Mouse (Mus musculus) central nervous system, embryonic 18 days (tissue): ENCODE results near the gene Rmdn3. TPM values are rescaled to one million over a fixed set of nuclear protein-coding genes. Genes with fewer than 3 reads are reported as not detected.

Experiments
- polyA plus RNA-seq: library from polyadenylated mRNA; depleted of rRNA; stranded (reverse); fragments of >200 nt; gene quantifications from 2 replicates; pipeline ENCODE4 v1.2.3, GENCODE M21; 2012; rRNA removed

Rmdn3 gene
- polyA plus RNA-seq: 42.3 and 43.7 TPM in 2 replicates

DNA sequence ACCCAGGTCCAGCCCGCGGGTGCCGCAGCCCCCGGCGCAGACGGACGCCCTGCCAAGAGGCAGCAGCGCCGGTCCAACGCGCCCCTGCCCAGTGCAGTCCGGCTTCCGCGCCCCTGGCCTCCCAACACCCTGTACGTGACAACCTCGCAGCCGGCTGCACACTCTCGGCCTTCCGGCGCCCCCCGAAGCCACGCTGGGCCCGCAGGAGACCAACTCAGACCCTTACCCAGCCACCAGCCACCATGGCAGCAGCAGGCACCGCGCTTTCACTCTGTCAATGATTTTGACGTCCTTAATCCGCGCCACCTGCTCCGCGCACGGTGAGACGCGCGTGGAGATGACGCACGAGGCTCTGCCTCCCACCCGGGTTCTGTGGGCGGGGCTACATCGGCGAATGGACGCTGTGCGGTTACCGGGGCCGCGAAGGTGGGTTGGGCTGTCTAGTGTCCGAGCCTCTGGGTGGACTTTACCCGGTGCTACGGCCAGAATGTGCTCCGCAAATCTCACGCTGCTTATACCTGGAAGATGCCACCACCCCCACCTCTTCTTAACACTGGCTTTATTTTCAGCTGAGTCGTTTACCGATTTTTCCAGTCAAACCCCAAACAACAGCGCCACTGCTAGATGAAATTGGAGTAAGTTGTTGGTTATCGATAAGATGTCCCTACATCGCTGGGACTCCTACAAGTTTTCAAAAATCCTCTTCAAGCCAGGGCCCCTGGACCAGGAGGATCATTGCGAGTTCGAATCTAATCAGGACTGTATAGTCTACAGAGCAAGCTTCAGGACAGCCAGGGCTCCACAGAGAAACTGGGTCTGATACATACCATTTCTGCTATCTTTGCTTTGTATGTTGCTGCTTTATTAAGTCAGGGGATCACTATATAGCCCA is at the start of gene Rmdn3:
TSS of gene Rmdn3 (minus strand) at position 354 of the 892 bp plus-strand sequence.

GRCm38 (mm10) chr2:119173991-119174651 is 17.3 kb upstream of the Rmdn3 start, which contains the start of gene Gm14137:
Gene Gm14137, plus strand, starts transcription at chr2:119174509.

GRCm38 (mm10) chr2:119166901-119167865 is 10.3 kb upstream of the Rmdn3 start, which contains the start of gene Gchfr:
Gene Gchfr, plus strand, starts transcription at chr2:119167773.

GRCm38 (mm10) chr2:119112438-119113112 is 44.3 kb downstream of the Rmdn3 start, which contains the start of gene Rad51:
Gene Rad51, plus strand, starts transcription at chr2:119112793.

Other genes starting within 250 kb of the Rmdn3 start
- gene Chst14, start 230.5 kb downstream of the Rmdn3 start, polyA plus RNA-seq: 4.8 and 5.2 TPM in 2 replicates
- 33.3 and 33.8 TPM in 2 replicates for gene Ccdc32, start 127.6 kb downstream of the Rmdn3 start, polyA plus RNA-seq
- 5.4 and 6.2 TPM in 2 replicates for gene Rpusd2, start 122.2 kb downstream of the Rmdn3 start, polyA plus RNA-seq
- gene Knl1, start 109.9 kb downstream of the Rmdn3 start, polyA plus RNA-seq: 1.1 and 1.3 TPM in 2 replicates
- 6.3 and 6.6 TPM in 2 replicates for gene Rad51, start 44.2 kb downstream of the Rmdn3 start, polyA plus RNA-seq
- 4.1 and 4.4 TPM in 2 replicates for gene Gchfr, start 10.7 kb upstream of the Rmdn3 start, polyA plus RNA-seq
- 0.04 and 0.06 TPM in 2 replicates for gene Gm14137, start 17.5 kb upstream of the Rmdn3 start, polyA plus RNA-seq
- 71.4 and 73.4 TPM in 2 replicates for gene Zfyve19, start 51.6 kb upstream of the Rmdn3 start, polyA plus RNA-seq
- 38.2 and 43.2 TPM in 2 replicates for gene Dnajc17, start 51.8 kb upstream of the Rmdn3 start, polyA plus RNA-seq
- not detected in 2 replicates for gene Ppp1r14d, start 72.9 kb upstream of the Rmdn3 start, polyA plus RNA-seq
- gene Spint1, start 80.3 kb upstream of the Rmdn3 start, polyA plus RNA-seq: 1.2 and 3.3 TPM in 2 replicates
- gene Rhov, start 114.2 kb upstream of the Rmdn3 start, polyA plus RNA-seq: 15.5 and 18.5 TPM in 2 replicates
- 20.8 and 22.9 TPM in 2 replicates for gene Vps18, start 131.7 kb upstream of the Rmdn3 start, polyA plus RNA-seq
- 6.6 and 7.2 TPM in 2 replicates for gene Dll4, start 168.8 kb upstream of the Rmdn3 start, polyA plus RNA-seq
- gene Chac1, start 194.2 kb upstream of the Rmdn3 start, polyA plus RNA-seq: 6.2 and 6.3 TPM in 2 replicates